ENCODE assay signal across 8 mouse cellular contexts in the genomic region with DNA sequence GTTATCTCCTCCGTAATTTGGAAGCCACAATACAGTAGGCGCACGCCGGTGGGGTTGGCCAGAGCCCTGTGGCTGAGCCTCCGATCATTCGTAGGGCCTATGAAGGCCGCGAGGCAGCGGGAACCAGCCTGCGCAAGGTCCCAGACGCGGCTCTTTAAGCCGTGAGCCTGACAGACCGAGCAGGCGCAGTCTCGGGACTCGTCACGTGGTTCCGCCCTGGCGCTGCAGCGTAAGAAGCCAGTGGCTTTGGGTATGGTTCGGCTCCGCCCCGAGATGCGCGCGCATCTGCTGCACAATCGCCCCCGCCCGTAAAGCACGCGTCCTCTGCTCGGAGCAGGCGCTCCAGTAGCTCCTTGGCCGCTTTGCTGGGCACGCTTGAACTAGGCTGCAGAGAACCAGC. TPM values are rescaled to one million over a fixed set of nuclear protein-coding genes. Genes with fewer than 3 reads are reported as not detected.
DNase-seq lines count a peak whose midpoint lies in the region; ATAC-seq lines count a peak whose summit lies in the region.

No protein-coding gene starts in this region.

- H3K4me2 ChIP-seq in hindbrain, embryonic 11.5 days (replicated peaks; ENCODE audit: low read depth, low read length) = peak overlapping the region; percentile 58

- no peaks in the 10 kb centered on the region for H3K9me3 ChIP-seq in hindbrain, embryonic 11.5 days (ENCODE audit: control insufficient read depth, low read length)

- H3K4me1 ChIP-seq in hindbrain, embryonic 11.5 days (replicated peaks; ENCODE audit: control insufficient read depth, insufficient read depth, low read length) = peaks cover 2% of the 10 kb centered on the region; the same call in 1 of the 2 replicates

- no peaks in the 10 kb centered on the region for H3K27me3 ChIP-seq in hindbrain, embryonic 11.5 days (ENCODE audit: control insufficient read depth, insufficient read depth, low read length)

- H3K36me3 ChIP-seq in hindbrain, embryonic 11.5 days (ENCODE audit: control insufficient read depth, insufficient read depth, low read length) = no peaks in the 10 kb centered on the region

- peak overlapping the region; percentile 76 for H3K27ac ChIP-seq in hindbrain, embryonic 11.5 days (ENCODE audit: low read depth, low read length)

- 1% methylated on average over 36 of the region's 36 CpGs for WGBS in hindbrain, embryonic 11.5 days

- peak overlapping the region; percentile 37 for H3K4me3 ChIP-seq in hindbrain, embryonic 11.5 days (ENCODE audit: low read depth, low read length)

- peak; percentile 98 for ATAC-seq in hindbrain, embryonic 11.5 days (ENCODE audit: low FRiP score)

- peak; percentile 98 for DNase-seq in MN1 (ENCODE audit: low spot score)
- peak; percentile 99 for DNase-seq in cerebellum, adult 9-10 months
- DNase-seq in frontal cortex, adult 2 months (ENCODE audit: extremely low spot score in 1 of 2, low spot score in 1 of 2) = peak; percentile 97 to 99
- DNase-seq in hindbrain, embryonic 11.5 days (ENCODE audit: low spot score) = peak; percentile 99
- peak; percentile 97 to 99 for DNase-seq in layer of hippocampus, postnatal 10 days (ENCODE audit: low spot score in 2 of 2)
- DNase-seq in lung, postnatal 10 days = peak; percentile 99
- DNase-seq in ovary, postnatal 36 days (ENCODE audit: low spot score) = peak; percentile 99
- DNase-seq in thymus, postnatal 25 days = peak; percentile 98

- H3K9ac ChIP-seq in hindbrain, embryonic 11.5 days (ENCODE audit: low read depth, low read length) = peak overlapping the region; percentile 80

RNA-seq across cellular contexts. Expression of gene Phf2, which starts 7.6 kb away (rescaled TPM):
- polyA plus RNA-seq in frontal cortex, adult 2 months (2012; rRNA removed) = 23.2 and 25.1 TPM in 2 replicates
- 10.0 and 13.2 TPM in 2 replicates for polyA plus RNA-seq in hindbrain, embryonic 11.5 days (2014; fragmentation: Nextera tagmentation; extraction: Ambion mirVana)
- 10 to 100 TPM; 27.9 to 29.9 TPM for total RNA-seq in layer of hippocampus, postnatal 10 days (2021)

Comparison
In these comparisons a context has a peak if more than half of its experiments do, and no peak if none do; other contexts are left out.
1. Peak in every context shown above with its lines: DNase-seq, ATAC-seq, H3K4me3 ChIP-seq and H3K27ac ChIP-seq.